Mouse (Mus musculus): ENCODE results near the gene Trip12. TPM values are rescaled to one million over a fixed set of nuclear protein-coding genes. Genes with fewer than 3 reads are reported as not detected.

Gene Trip12
- polyA plus RNA-seq, 1 experiment from 2014 or later: 83.1 TPM

- no peak overlapping the region for H3K9ac ChIP-seq (replicated peaks)
- peak overlapping the region; percentile 45 for H3K4me2 ChIP-seq
- WGBS: 18% methylated on average over 31 of the region's 31 CpGs
- H3K9me3 ChIP-seq: no peaks in the 10 kb centered on the region
- H3K36me3 ChIP-seq: no peaks in the 10 kb centered on the region
- no peaks in the 10 kb centered on the region; the same call in 1 of the 2 replicates for H3K4me1 ChIP-seq (replicated peaks)
- peak overlapping the region; percentile 16; the same call in 1 of the 2 replicates for H3K4me3 ChIP-seq (replicated peaks)
- no peak overlapping the region for H3K27ac ChIP-seq
- no peak for ATAC-seq (ENCODE audit: insufficient number of reproducible peaks, insufficient read depth, low FRiP score, low TSS enrichment, low read depth)
- peaks cover 19% of the 10 kb centered on the region for H3K27me3 ChIP-seq
Observed at GRCm38 (mm10) chr1:84709810-84710785, 130.2 kb downstream of the Trip12 start.

GRCm38 (mm10) chr1:84709406-84709805 lies 130.9 kb downstream of the Trip12 start:
- WGBS: 29% methylated on average over 5 of the region's 5 CpGs
- ATAC-seq (ENCODE audit: insufficient number of reproducible peaks, insufficient read depth, low FRiP score, low TSS enrichment, low read depth): no peak
- H3K4me2 ChIP-seq: peak overlapping the region; percentile 45
- H3K27me3 ChIP-seq: peaks cover 19% of the 10 kb centered on the region
- no peak overlapping the region for H3K4me3 ChIP-seq (replicated peaks)
- no peaks in the 10 kb centered on the region for H3K9me3 ChIP-seq
- no peak overlapping the region for H3K9ac ChIP-seq (replicated peaks)
- H3K36me3 ChIP-seq: no peaks in the 10 kb centered on the region
- H3K4me1 ChIP-seq (replicated peaks): no peaks in the 10 kb centered on the region; the same call in 1 of the 2 replicates
- H3K27ac ChIP-seq: no peak overlapping the region

GRCm38 (mm10) chr1:84700254-84700653 lies 140.1 kb downstream of the Trip12 start:
- no peak overlapping the region for H3K4me2 ChIP-seq
- no peak overlapping the region for H3K9ac ChIP-seq (replicated peaks)
- H3K27me3 ChIP-seq: peaks cover 18% of the 10 kb centered on the region
- ATAC-seq (ENCODE audit: insufficient number of reproducible peaks, insufficient read depth, low FRiP score, low TSS enrichment, low read depth): no peak
- no peak overlapping the region for H3K27ac ChIP-seq
- H3K4me3 ChIP-seq (replicated peaks): no peak overlapping the region
- WGBS: 96% methylated on average over 6 of the region's 6 CpGs
- H3K4me1 ChIP-seq (replicated peaks): peaks cover 8% of the 10 kb centered on the region; the same call in 1 of the 2 replicates
- H3K9me3 ChIP-seq: no peaks in the 10 kb centered on the region
- no peaks in the 10 kb centered on the region for H3K36me3 ChIP-seq

GRCm38 (mm10) chr1:84697136-84697535 lies 143.2 kb downstream of the Trip12 start:
- ATAC-seq (ENCODE audit: insufficient number of reproducible peaks, insufficient read depth, low FRiP score, low TSS enrichment, low read depth): no peak
- H3K4me2 ChIP-seq: no peak overlapping the region
- H3K9ac ChIP-seq (replicated peaks): no peak overlapping the region
- no peak overlapping the region for H3K27ac ChIP-seq
- H3K4me3 ChIP-seq (replicated peaks): no peak overlapping the region
- 3% methylated on average over 2 of the region's 2 CpGs for WGBS
- H3K4me1 ChIP-seq (replicated peaks): peaks cover 12% of the 10 kb centered on the region; the same call in 1 of the 2 replicates
- H3K36me3 ChIP-seq: no peaks in the 10 kb centered on the region
- H3K27me3 ChIP-seq: peaks cover 47% of the 10 kb centered on the region
- H3K9me3 ChIP-seq: no peaks in the 10 kb centered on the region

GRCm38 (mm10) chr1:84695517-84696411 lies 144.6 kb downstream of the Trip12 start, which contains the start of gene Dner:
Gene Dner, minus strand, starts transcription at chr1:84696221.
- peaks cover 12% of the 10 kb centered on the region; the same call in 1 of the 2 replicates for H3K4me1 ChIP-seq (replicated peaks)
- H3K36me3 ChIP-seq: no peaks in the 10 kb centered on the region
- ATAC-seq (ENCODE audit: insufficient number of reproducible peaks, insufficient read depth, low FRiP score, low TSS enrichment, low read depth): peak; percentile 69
- peak within 1 kb of the TSS; percentile 94 for H3K4me2 ChIP-seq
- H3K4me3 ChIP-seq (replicated peaks): peak within 1 kb of the TSS; percentile 49
- 0 out of 2 replicates have a peak within 1 kb of the TSS, but pooled peaks have one; percentile 23 for H3K9ac ChIP-seq (replicated peaks)
- no peak within 1 kb of the TSS for H3K27ac ChIP-seq
- H3K27me3 ChIP-seq: peaks cover 48% of the 10 kb centered on the region
- WGBS: 1% methylated on average over 68 of the region's 75 CpGs
- H3K9me3 ChIP-seq: no peaks in the 10 kb centered on the region

- H3K9me3 ChIP-seq: no peaks in the 10 kb centered on the region
- H3K4me2 ChIP-seq: peak overlapping the region; percentile 94
- H3K27me3 ChIP-seq: peaks cover 53% of the 10 kb centered on the region
- 0 out of 2 replicates have a peak, but pooled peaks have one; percentile 22 for ATAC-seq (ENCODE audit: insufficient number of reproducible peaks, insufficient read depth, low FRiP score, low TSS enrichment, low read depth)
- peak overlapping the region; percentile 49 for H3K4me3 ChIP-seq (replicated peaks)
- no peaks in the 10 kb centered on the region for H3K36me3 ChIP-seq
- H3K4me1 ChIP-seq (replicated peaks): peaks cover 12% of the 10 kb centered on the region; the same call in 1 of the 2 replicates
- WGBS: 13% methylated on average over 26 of the region's 26 CpGs
- H3K9ac ChIP-seq (replicated peaks): no peak overlapping the region
- H3K27ac ChIP-seq: no peak overlapping the region
Observed at GRCm38 (mm10) chr1:84694688-84695474, 145.4 kb downstream of the Trip12 start.

- H3K9ac ChIP-seq (replicated peaks): no peak overlapping the region
- H3K4me3 ChIP-seq (replicated peaks): no peak overlapping the region
- WGBS: 67% methylated on average over 4 of the region's 4 CpGs
- no peak overlapping the region for H3K4me2 ChIP-seq
- no peaks in the 10 kb centered on the region for H3K4me1 ChIP-seq (replicated peaks)
- H3K36me3 ChIP-seq: no peaks in the 10 kb centered on the region
- no peaks in the 10 kb centered on the region for H3K9me3 ChIP-seq
- no peak for ATAC-seq (ENCODE audit: insufficient number of reproducible peaks, insufficient read depth, low FRiP score, low TSS enrichment, low read depth)
- no peak overlapping the region for H3K27ac ChIP-seq
- no peaks in the 10 kb centered on the region for H3K27me3 ChIP-seq
Observed at GRCm38 (mm10) chr1:84677910-84678309, 162.4 kb downstream of the Trip12 start.

Small RNAs within 50 kb of the gene (microRNA-seq; reads per million reads assigned to microRNA genes)
- gene Mir5126: 5.1 reads per million, percentile 15 among the genes with 10 or more reads in this experiment

Other genes with a start within 250 kb of the Trip12 start
- 4.7 and 5.0 TPM in 2 replicates for gene Dner, start 144.3 kb downstream of the Trip12 start, polyA plus RNA-seq (2016; fragmentation: Nextera tagmentation; extraction: Ambion mirVana)
- 7.7 and 10.1 TPM in 2 replicates for gene Fbxo36, start 675 bp downstream of the Trip12 start, polyA plus RNA-seq (2016; fragmentation: Nextera tagmentation; extraction: Ambion mirVana)
- 0.19 and 0.23 TPM in 2 replicates for gene Slc16a14, start 94.6 kb upstream of the Trip12 start, polyA plus RNA-seq (2016; fragmentation: Nextera tagmentation; extraction: Ambion mirVana)